Mouse (Mus musculus) megakaryocyte, embryonic 14.5 days (primary cell): ENCODE data around the gene Lrmda.

Experiments
- FLI1 ChIP-seq: IDR thresholded peaks from 2 replicates; pipeline ENCODE4 v1.6.1; 2012; ENCODE audit warnings: low read length, inconsistent platforms, mixed read lengths
- GATA1 ChIP-seq: IDR thresholded peaks from 3 replicates; pipeline ENCODE4 v1.6.1; 2012; ENCODE audit warnings: mixed read lengths, low read length, inconsistent platforms, borderline replicate concordance

DNA sequence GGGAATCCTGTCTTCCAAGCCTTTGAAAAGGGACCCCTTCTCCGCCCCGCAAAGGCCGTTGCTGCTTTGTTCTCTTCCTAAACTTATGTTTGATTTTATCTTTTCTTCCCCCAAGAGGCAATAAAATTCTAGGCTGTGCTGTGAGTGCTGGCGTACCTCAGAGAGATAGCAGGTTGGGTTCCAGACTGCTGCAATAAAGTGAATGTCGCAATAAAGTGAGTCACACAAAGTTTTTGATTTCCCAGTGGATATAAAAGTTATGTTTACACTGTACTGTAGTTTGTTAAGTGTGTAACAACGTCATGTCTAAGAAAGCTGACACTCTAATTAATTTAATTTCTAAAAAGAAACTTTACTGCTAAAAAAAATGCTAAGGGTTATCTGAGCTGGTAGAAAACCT is 22.6 kb downstream of the Lrmda start:
- TF ChIP-seq GATA1, result no peak
- TF ChIP-seq FLI1, result no peak
